In the genomic region with DNA sequence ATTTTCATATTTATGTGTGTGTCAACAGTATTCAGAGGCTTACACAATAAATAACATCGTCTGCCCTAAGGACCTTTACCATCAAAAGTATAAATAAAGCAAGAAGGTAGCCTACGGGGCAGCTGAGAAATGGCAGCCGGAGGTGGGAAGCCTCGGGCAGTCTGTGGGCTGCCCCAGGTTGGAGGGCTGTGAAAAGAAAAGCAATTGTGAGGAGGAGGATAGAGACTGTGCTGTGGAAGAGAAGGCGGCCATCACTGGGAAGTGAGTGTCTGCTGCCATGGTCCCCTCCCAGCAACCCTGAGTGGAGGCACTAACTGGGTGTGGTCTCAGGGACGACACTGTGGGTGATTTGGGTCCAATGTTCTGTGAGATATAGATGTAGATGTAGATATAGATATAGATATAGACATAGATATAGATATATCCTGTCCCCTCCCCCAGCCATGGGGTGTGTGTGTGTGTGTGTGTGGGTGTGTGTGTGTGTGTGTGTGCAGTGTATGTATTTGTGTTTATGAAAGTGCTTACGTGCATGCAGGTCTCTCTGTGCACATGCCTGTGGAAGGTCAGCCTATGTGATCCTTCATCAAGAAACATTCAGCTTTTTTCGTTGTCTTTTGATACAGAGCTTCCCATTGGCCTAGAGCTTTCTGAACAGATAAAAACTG, we compare ENCODE assay signal across 23 mouse cellular contexts.
A peak's percentile ranks its signal among the peaks of the same experiment; 100 is the strongest.
DNase-seq lines count a peak whose midpoint lies in the region; ATAC-seq and TF ChIP-seq lines count a peak whose summit lies in the region.
"Had no signal": no experiment of that assay in that cellular context is flagged by ENCODE, and none has a peak within 500 bp of the region (broad histone marks: within the 10 kb centered on the region; RNA-seq: fewer than 3 reads in every experiment).

No protein-coding gene starts in this region.

- ATAC-seq in forebrain, embryonic 11.5 days (replicated peaks; ENCODE audit: low FRiP score), result 0 out of 2 replicates have a peak, but pooled peaks have one; percentile 30
- no peak for ATAC-seq in forebrain, postnatal 0 days
- ATAC-seq in limb, embryonic 15.5 days (ENCODE audit: insufficient number of reproducible peaks, low FRiP score, low TSS enrichment, low read depth), result no peak
- 0 out of 2 replicates have a peak, but pooled peaks have one; percentile 18 for ATAC-seq in forebrain, embryonic 16.5 days
- peak; percentile 41; the same call in 1 of the 2 replicates for ATAC-seq in neural tube, embryonic 13.5 days (ENCODE audit: low read depth)

- H3K4me1 ChIP-seq in forebrain, embryonic 11.5 days (replicated peaks; ENCODE audit: control insufficient read depth, insufficient read depth, low read length), result peaks cover 4% of the 10 kb centered on the region; the same call in 1 of the 2 replicates
- H3K4me1 ChIP-seq in forebrain, postnatal 0 days (ENCODE audit: insufficient read depth), result no peaks in the 10 kb centered on the region
- H3K4me1 ChIP-seq in limb, embryonic 15.5 days, result 0 out of 2 replicates have a peak, but pooled peaks cover 4% of the 10 kb centered on the region
- H3K4me1 ChIP-seq in limb, embryonic 10.5 days, result 0 out of 2 replicates have a peak, but pooled peaks cover 3% of the 10 kb centered on the region
- H3K4me1 ChIP-seq in forebrain, embryonic 16.5 days (replicated peaks; ENCODE audit: control insufficient read depth, insufficient read depth, low read length), result peaks cover 3% of the 10 kb centered on the region; the same call in 1 of the 2 replicates
- 0 out of 2 replicates have a peak, but pooled peaks cover 7% of the 10 kb centered on the region for H3K4me1 ChIP-seq in neural tube, embryonic 13.5 days (replicated peaks)
- H3K4me1 ChIP-seq in heart, adult 2 months (ENCODE audit: control insufficient read depth, insufficient read depth, low read length), result no peaks in the 10 kb centered on the region
- H3K4me1 ChIP-seq: heart, embryonic 10.5 days; kidney, embryonic 15.5 days; stomach, embryonic 15.5 days had no signal

- TF ChIP-seq CTCF in forebrain, postnatal 0 days (IDR thresholded peaks at IDR 0.05; ENCODE audit: low read depth), result no peak
- no peak for TF ChIP-seq CTCF in heart, adult 2 months (IDR thresholded peaks at IDR 0.05)

- H3K9ac ChIP-seq in forebrain, embryonic 11.5 days (ENCODE audit: low read length), result no peak overlapping the region
- H3K9ac ChIP-seq in forebrain, postnatal 0 days, result no peak overlapping the region
- H3K9ac ChIP-seq in limb, embryonic 15.5 days, result no peak overlapping the region
- no peak overlapping the region for H3K9ac ChIP-seq in forebrain, embryonic 16.5 days (replicated peaks; ENCODE audit: low read depth, low read length)
- no peak overlapping the region for H3K9ac ChIP-seq in neural tube, embryonic 13.5 days
- H3K9ac ChIP-seq in heart, adult 2 months (ENCODE audit: low read depth, low read length), result no peak overlapping the region
- H3K9ac ChIP-seq: kidney, embryonic 15.5 days; liver, embryonic 14.5 days; lung, embryonic 14.5 days; stomach, embryonic 15.5 days had no signal

- H3K36me3 ChIP-seq in forebrain, embryonic 11.5 days (ENCODE audit: control insufficient read depth, insufficient read depth, low read length), result no peaks in the 10 kb centered on the region
- no peaks in the 10 kb centered on the region for H3K36me3 ChIP-seq in forebrain, postnatal 0 days (ENCODE audit: insufficient read depth)
- no peaks in the 10 kb centered on the region for H3K36me3 ChIP-seq in limb, embryonic 15.5 days
- H3K36me3 ChIP-seq in limb, embryonic 10.5 days, result no peaks in the 10 kb centered on the region
- no peaks in the 10 kb centered on the region for H3K36me3 ChIP-seq in forebrain, embryonic 16.5 days (ENCODE audit: control insufficient read depth, insufficient read depth)
- no peaks in the 10 kb centered on the region for H3K36me3 ChIP-seq in neural tube, embryonic 13.5 days
- no peaks in the 10 kb centered on the region for H3K36me3 ChIP-seq in heart, adult 2 months (ENCODE audit: control insufficient read depth, insufficient read depth, low read length)
- H3K36me3 ChIP-seq: heart, embryonic 10.5 days; kidney, embryonic 15.5 days; stomach, embryonic 15.5 days had no signal

- intact Hi-C loops in heart, adult 2 months (cut with DNase I), result no loop called here

- no peak for DNase-seq in forebrain, embryonic 11.5 days (ENCODE audit: low spot score)
- no peak for DNase-seq in forebrain, postnatal 0 days
- no peak for DNase-seq in limb, embryonic 10.5 days (ENCODE audit: low spot score)
- no peak for DNase-seq in heart, adult 2 months
- DNase-seq in gastrocnemius, postnatal 4 days (ENCODE audit: low spot score in 2 of 2), result no peak
- DNase-seq: adrenal gland, postnatal 10 days; cerebellum, adult 2 months; cerebellum, postnatal 36 days; gastrocnemius, postnatal 36 days; heart, postnatal 4 days; kidney, adult 11 months; kidney, postnatal 36 days; lung, embryonic 14.5 days; right cerebral cortex, adult 18-20 months; right cerebral cortex, postnatal 4 days; thymus, postnatal 25 days had no signal

- H3K27ac ChIP-seq in forebrain, embryonic 11.5 days (ENCODE audit: low read depth, low read length), result no peak overlapping the region
- no peak overlapping the region for H3K27ac ChIP-seq in forebrain, postnatal 0 days (ENCODE audit: low read depth, low read length)
- H3K27ac ChIP-seq in limb, embryonic 15.5 days, result 0 out of 2 replicates have a peak overlapping the region, but pooled peaks have one; percentile 17
- H3K27ac ChIP-seq in limb, embryonic 10.5 days, result no peak overlapping the region; the same call in 1 of the 2 replicates
- no peak overlapping the region for H3K27ac ChIP-seq in forebrain, embryonic 16.5 days (ENCODE audit: low read length)
- H3K27ac ChIP-seq in neural tube, embryonic 13.5 days (replicated peaks), result no peak overlapping the region
- no peak overlapping the region for H3K27ac ChIP-seq in heart, adult 2 months
- H3K27ac ChIP-seq: heart, embryonic 10.5 days; kidney, embryonic 15.5 days; liver, embryonic 14.5 days; stomach, embryonic 15.5 days had no signal

- TF ChIP-seq POLR2A in heart, adult 2 months (IDR thresholded peaks at IDR 0.05; ENCODE audit: insufficient read depth, low read depth, low read length), result no peak

- 70% methylated on average over 8 of the region's 8 CpGs for WGBS in forebrain, embryonic 11.5 days
- 59% methylated on average over 8 of the region's 8 CpGs for WGBS in forebrain, postnatal 0 days
- 78% methylated on average over 8 of the region's 8 CpGs for WGBS in limb, embryonic 15.5 days
- WGBS in limb, embryonic 10.5 days, result 91% methylated on average over 8 of the region's 8 CpGs
- whole genome bisulfite sequencing in forebrain, embryonic 16.5 days, result 67% methylated on average over 8 of the region's 8 CpGs
- WGBS in neural tube, embryonic 13.5 days, result 45% methylated on average over 8 of the region's 8 CpGs
- 85% methylated on average over 8 of the region's 8 CpGs for WGBS in heart, adult 2 months

- no peaks in the 10 kb centered on the region for H3K27me3 ChIP-seq in forebrain, embryonic 11.5 days (ENCODE audit: control insufficient read depth, insufficient read depth, low read length)
- H3K27me3 ChIP-seq in forebrain, postnatal 0 days (ENCODE audit: insufficient read depth, low read length), result no peaks in the 10 kb centered on the region
- no peaks in the 10 kb centered on the region for H3K27me3 ChIP-seq in limb, embryonic 15.5 days
- H3K27me3 ChIP-seq in limb, embryonic 10.5 days (ENCODE audit: low read depth, poor library complexity, severe bottlenecking), result no peaks in the 10 kb centered on the region
- no peaks in the 10 kb centered on the region for H3K27me3 ChIP-seq in forebrain, embryonic 16.5 days (replicated peaks; ENCODE audit: control insufficient read depth, insufficient read depth, low read length)
- no peaks in the 10 kb centered on the region for H3K27me3 ChIP-seq in neural tube, embryonic 13.5 days
- H3K27me3 ChIP-seq in heart, adult 2 months (ENCODE audit: control insufficient read depth, insufficient read depth, low read length), result no peaks in the 10 kb centered on the region
- H3K27me3 ChIP-seq: kidney, embryonic 15.5 days; stomach, embryonic 15.5 days had no signal

- H3K9me3 ChIP-seq in forebrain, embryonic 11.5 days (ENCODE audit: control insufficient read depth, low read length), result no peaks in the 10 kb centered on the region
- no peaks in the 10 kb centered on the region for H3K9me3 ChIP-seq in forebrain, postnatal 0 days (ENCODE audit: low read length)
- no peaks in the 10 kb centered on the region for H3K9me3 ChIP-seq in limb, embryonic 15.5 days
- H3K9me3 ChIP-seq in limb, embryonic 10.5 days (replicated peaks), result no peaks in the 10 kb centered on the region
- no peaks in the 10 kb centered on the region for H3K9me3 ChIP-seq in forebrain, embryonic 16.5 days (ENCODE audit: control insufficient read depth, low read length)
- no peaks in the 10 kb centered on the region for H3K9me3 ChIP-seq in neural tube, embryonic 13.5 days
- H3K9me3 ChIP-seq: heart, embryonic 10.5 days; kidney, embryonic 15.5 days; stomach, embryonic 15.5 days had no signal

- no peak for TF ChIP-seq EP300 in heart, adult 2 months (IDR thresholded peaks at IDR 0.05; ENCODE audit: insufficient read depth, low read depth, low read length)

- no peak overlapping the region for H3K4me2 ChIP-seq in forebrain, embryonic 11.5 days (ENCODE audit: low read depth, low read length, severe bottlenecking)
- no peak overlapping the region for H3K4me2 ChIP-seq in forebrain, postnatal 0 days (ENCODE audit: low read depth)
- H3K4me2 ChIP-seq in limb, embryonic 15.5 days, result no peak overlapping the region
- no peak overlapping the region for H3K4me2 ChIP-seq in forebrain, embryonic 16.5 days (ENCODE audit: low read length)
- no peak overlapping the region for H3K4me2 ChIP-seq in neural tube, embryonic 13.5 days
- H3K4me2 ChIP-seq: kidney, embryonic 15.5 days; lung, embryonic 14.5 days; stomach, embryonic 15.5 days had no signal

- no peaks in the 10 kb centered on the region for H3K79me2 ChIP-seq in heart, adult 2 months (replicated peaks; ENCODE audit: control insufficient read depth, insufficient read depth, low read length)

- H3K4me3 ChIP-seq in forebrain, embryonic 11.5 days (ENCODE audit: low read depth, low read length), result no peak overlapping the region
- no peak overlapping the region for H3K4me3 ChIP-seq in forebrain, postnatal 0 days (ENCODE audit: low read depth, low read length)
- no peak overlapping the region for H3K4me3 ChIP-seq in limb, embryonic 15.5 days
- no peak overlapping the region for H3K4me3 ChIP-seq in limb, embryonic 10.5 days
- H3K4me3 ChIP-seq in forebrain, embryonic 16.5 days (replicated peaks; ENCODE audit: low read length), result no peak overlapping the region
- H3K4me3 ChIP-seq in neural tube, embryonic 13.5 days, result no peak overlapping the region
- no peak overlapping the region for H3K4me3 ChIP-seq in heart, adult 2 months
- H3K4me3 ChIP-seq: heart, embryonic 10.5 days; kidney, embryonic 15.5 days; stomach, embryonic 15.5 days had no signal

Comparison
In these comparisons a context has a peak if more than half of its experiments do, and no peak if none do; other contexts are left out.
1. ATAC-seq: peak in forebrain, embryonic 11.5 days (single experiment), forebrain, embryonic 16.5 days (single experiment) and neural tube, embryonic 13.5 days (single experiment); none in forebrain, postnatal 0 days (single experiment) and limb, embryonic 15.5 days (single experiment).